Mouse (Mus musculus) CH12.LX (cell line): ENCODE measurements around the gene Tekt5. TPM values are rescaled to one million over a fixed set of nuclear protein-coding genes. Genes with fewer than 3 reads are reported as not detected.

Experiments
- DNase-seq: peaks from one replicate; pipeline ENCODE4 v3.0.0-alpha.2; 2013; ENCODE audit errors: extremely low read depth
- H3K27ac ChIP-seq: 2 replicates; pipeline ENCODE4 v1.5.1; 2012; ENCODE audit warnings: low read depth, mild to moderate bottlenecking, control low read depth, moderate library complexity; ENCODE audit not compliant: insufficient read depth
- H3K27me3 ChIP-seq: replicated peaks from 2 replicates; pipeline ENCODE3; 2012; ENCODE audit warnings: inconsistent platforms
- H3K36me3 ChIP-seq, 2 experiments: replicated peaks in 1 of 2; 2 replicates each; pipeline versions ENCODE3 to v1.6.1; 2012; ENCODE audit warnings: inconsistent platforms in 1 of 2, low read length in 1 of 2, mild to moderate bottlenecking in 1 of 2, mixed read lengths in 1 of 2, moderate library complexity in 1 of 2; ENCODE audit not compliant: control insufficient read depth in 1 of 2, insufficient read depth in 1 of 2
- H3K4me1 ChIP-seq, 2 experiments: 2 replicates each; pipeline ENCODE4 v1.6.1; 2012; ENCODE audit warnings: inconsistent platforms in 1 of 2, moderate library complexity in 1 of 2; ENCODE audit not compliant: insufficient read depth in 2 of 2, control insufficient read depth in 1 of 2
- H3K4me2 ChIP-seq: 2 replicates; pipeline ENCODE4 v1.6.1; 2012; ENCODE audit warnings: low read depth, mild to moderate bottlenecking, control low read depth; ENCODE audit not compliant: poor library complexity, insufficient read depth, severe bottlenecking
- H3K4me3 ChIP-seq, 3 experiments: fragments of 150-350 bp in 1 of 3; sonication (generic) in 1 of 3; replicated peaks in 1 of 3; 2 replicates each; pipeline versions ENCODE3 to v1.5.1; 2011 to 2012; ENCODE audit warnings: low read depth in 2 of 3, low read length in 2 of 3, mild to moderate bottlenecking in 2 of 3, moderate library complexity in 2 of 3, control low read depth in 1 of 3, improper control_type of control experiment in 1 of 3, inconsistent platforms in 1 of 3, mixed read lengths in 1 of 3; ENCODE audit not compliant: poor library complexity in 1 of 3
- H3K79me2 ChIP-seq: replicated peaks from 2 replicates; pipeline ENCODE4 v1.6.1; 2012; ENCODE audit warnings: mild to moderate bottlenecking, moderate library complexity; ENCODE audit not compliant: control insufficient read depth, poor library complexity, insufficient read depth, severe bottlenecking; ENCODE audit errors: extremely low read depth
- H3K9ac ChIP-seq: 2 replicates; pipeline ENCODE4 v1.6.1; 2012; ENCODE audit warnings: low read depth, mild to moderate bottlenecking, control low read depth, moderate library complexity; ENCODE audit not compliant: insufficient read depth
- H3K9me3 ChIP-seq: replicated peaks from 2 replicates; pipeline ENCODE3; 2012; ENCODE audit warnings: low read length, inconsistent platforms, mixed read lengths
- CHD1 ChIP-seq: IDR thresholded peaks from 2 replicates; pipeline ENCODE4 v1.6.1; 2012; ENCODE audit warnings: low read depth, low read length, improper control_type of control experiment, inconsistent platforms
- CTCF ChIP-seq, 2 experiments: IDR thresholded peaks in 1 of 2; conservative IDR thresholded peaks in 1 of 2; 2 replicates each; pipeline ENCODE4 v1.5.1; 2011 to 2012; ENCODE audit warnings: low read depth in 2 of 2, low read length in 2 of 2, improper control_type of control experiment in 1 of 2, inconsistent platforms in 1 of 2, mild to moderate bottlenecking in 1 of 2, moderate library complexity in 1 of 2
- MAZ ChIP-seq: IDR thresholded peaks from 2 replicates; pipeline ENCODE4 v1.6.1; 2012; ENCODE audit warnings: low read depth, mild to moderate bottlenecking, inconsistent platforms, low read length, improper control_type of control experiment, moderate library complexity
- MEF2A ChIP-seq: IDR thresholded peaks from 2 replicates; pipeline ENCODE4 v1.6.1; 2014; ENCODE audit warnings: low read depth, mild to moderate bottlenecking, inconsistent platforms, low read length, improper control_type of control experiment, borderline replicate concordance
- NELFE ChIP-seq: IDR thresholded peaks from 2 replicates; pipeline ENCODE4 v1.6.1; 2011; ENCODE audit warnings: low read depth, low read length, improper control_type of control experiment
- POLR2A ChIP-seq: IDR thresholded peaks from 2 replicates; pipeline ENCODE4 v1.6.1; 2011; ENCODE audit warnings: low read depth, mild to moderate bottlenecking, improper control_type of control experiment, low read length
- POLR2AphosphoS2 ChIP-seq: IDR thresholded peaks from 2 replicates; pipeline ENCODE4 v1.6.1; 2011; ENCODE audit warnings: low read depth, low read length, improper control_type of control experiment
- RCOR1 ChIP-seq: conservative IDR thresholded peaks from 2 replicates; pipeline ENCODE4 v1.6.1; 2012; ENCODE audit warnings: low read depth, mild to moderate bottlenecking, inconsistent platforms, low read length, improper control_type of control experiment
- TCF12 ChIP-seq: IDR thresholded peaks from 2 replicates; pipeline ENCODE4 v1.6.1; 2014; ENCODE audit warnings: low read depth, mild to moderate bottlenecking, inconsistent platforms, low read length, improper control_type of control experiment
- USF1 ChIP-seq: IDR thresholded peaks from 2 replicates; pipeline ENCODE4 v1.6.1; 2014; ENCODE audit warnings: low read depth, mild to moderate bottlenecking, inconsistent platforms, low read length, improper control_type of control experiment
- ZKSCAN1 ChIP-seq: IDR thresholded peaks from 2 replicates; pipeline ENCODE4 v1.6.1; 2012; ENCODE audit warnings: low read depth, inconsistent platforms, low read length, improper control_type of control experiment, borderline replicate concordance
- ZMIZ1 ChIP-seq: IDR thresholded peaks from 2 replicates; pipeline ENCODE4 v1.6.1; 2012; ENCODE audit warnings: low read depth, mild to moderate bottlenecking, inconsistent platforms, low read length, improper control_type of control experiment
- dilution Hi-C: fragments of 300-500 bp; cut with MboI; formaldehyde crosslinking; loops from 2 replicates; pipeline ENCODE4 v1.14.3; 2020; ENCODE audit warnings: low sequenced_read_pairs; ENCODE audit not compliant: extremely low pct_unique_long_range_greater_than_20kb, extremely low pct_ligation_motif_present
- in situ Hi-C: fragments of 300-500 bp; cut with MboI; formaldehyde crosslinking; loops from 3 replicates; pipeline ENCODE4 v1.14.3; 2019; ENCODE audit warnings: low sequenced_read_pairs, low pct_ligation_motif_present, low pct_unique_long_range_greater_than_20kb, mixed read lengths
- polyA plus RNA-seq: library from polyadenylated mRNA; unstranded; fragments of >175 nt; gene quantifications from 2 replicates; pipeline ENCODE4 v1.2.1, GENCODE M21; 2012; ENCODE audit warnings: low read depth; ENCODE audit not compliant: insufficient read length
- total RNA-seq, 2 experiments: library from RNA; depleted of rRNA; stranded (reverse); fragments of 300-350 nt in 1 of 2; fragments of >200 nt in 1 of 2; gene quantifications; 2 replicates each; pipeline ENCODE4 v1.2.3; 2012 to 2014

The Tekt5 gene
- total and polyA plus RNA-seq, 3 experiments, result 0.17 TPM; not detected in 2

DNA sequence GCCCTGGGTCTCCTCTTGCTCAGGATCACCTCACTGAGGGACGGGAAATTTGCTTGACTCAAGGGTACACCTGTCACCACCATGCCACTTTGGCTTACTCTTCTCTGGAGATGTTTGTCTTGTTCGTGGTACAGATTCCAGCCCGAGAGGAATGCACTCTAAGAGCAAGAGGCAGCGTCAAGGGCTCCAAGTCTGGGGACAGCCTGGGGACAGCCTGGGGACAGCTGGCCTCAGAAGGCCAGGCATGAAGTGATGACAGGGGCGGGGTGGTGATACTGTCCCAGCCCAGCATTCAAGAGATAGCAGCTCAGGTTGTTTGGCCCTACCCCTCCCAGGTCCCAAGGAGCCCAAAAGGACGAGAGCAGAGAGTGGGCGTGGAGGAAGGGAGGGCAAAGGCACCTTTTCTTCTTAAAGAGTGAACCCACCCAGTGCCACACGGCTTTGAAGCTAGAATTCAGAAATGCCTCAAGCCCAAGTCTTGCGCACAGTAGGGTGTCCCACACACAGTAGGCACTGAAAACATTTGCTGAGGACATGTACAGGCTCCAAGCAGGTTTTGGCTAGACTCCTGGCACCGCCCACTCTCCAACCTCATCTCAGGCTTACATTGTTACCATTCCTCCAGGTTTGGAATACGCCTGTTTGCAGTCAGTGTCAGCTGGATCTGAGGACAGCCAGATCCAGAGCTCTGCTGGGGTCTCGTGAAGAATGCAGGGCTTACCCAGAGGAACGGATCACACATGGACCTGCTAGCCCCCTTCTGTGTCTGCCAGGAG lies 57.7 kb downstream of the Tekt5 start:
- H3K27me3 ChIP-seq, result peaks cover 13% of the 10 kb centered on the region
- no peak overlapping the region for H3K27ac ChIP-seq
- no peak overlapping the region for H3K9ac ChIP-seq
- no peak overlapping the region for H3K4me3 ChIP-seq
- H3K36me3 ChIP-seq, result no peaks in the 10 kb centered on the region
- in situ Hi-C loops (no loop called here), dilution Hi-C loops (no loop called here)
- H3K79me2 ChIP-seq, result no peaks in the 10 kb centered on the region
- DNase-seq, result no peak
- peaks cover 7% of the 10 kb centered on the region for H3K9me3 ChIP-seq
- no peaks in the 10 kb centered on the region for H3K4me1 ChIP-seq
- TF ChIP-seq ZKSCAN1 (peak; percentile 65), MEF2A (no peak)
- H3K4me2 ChIP-seq, result no peak overlapping the region

DNA sequence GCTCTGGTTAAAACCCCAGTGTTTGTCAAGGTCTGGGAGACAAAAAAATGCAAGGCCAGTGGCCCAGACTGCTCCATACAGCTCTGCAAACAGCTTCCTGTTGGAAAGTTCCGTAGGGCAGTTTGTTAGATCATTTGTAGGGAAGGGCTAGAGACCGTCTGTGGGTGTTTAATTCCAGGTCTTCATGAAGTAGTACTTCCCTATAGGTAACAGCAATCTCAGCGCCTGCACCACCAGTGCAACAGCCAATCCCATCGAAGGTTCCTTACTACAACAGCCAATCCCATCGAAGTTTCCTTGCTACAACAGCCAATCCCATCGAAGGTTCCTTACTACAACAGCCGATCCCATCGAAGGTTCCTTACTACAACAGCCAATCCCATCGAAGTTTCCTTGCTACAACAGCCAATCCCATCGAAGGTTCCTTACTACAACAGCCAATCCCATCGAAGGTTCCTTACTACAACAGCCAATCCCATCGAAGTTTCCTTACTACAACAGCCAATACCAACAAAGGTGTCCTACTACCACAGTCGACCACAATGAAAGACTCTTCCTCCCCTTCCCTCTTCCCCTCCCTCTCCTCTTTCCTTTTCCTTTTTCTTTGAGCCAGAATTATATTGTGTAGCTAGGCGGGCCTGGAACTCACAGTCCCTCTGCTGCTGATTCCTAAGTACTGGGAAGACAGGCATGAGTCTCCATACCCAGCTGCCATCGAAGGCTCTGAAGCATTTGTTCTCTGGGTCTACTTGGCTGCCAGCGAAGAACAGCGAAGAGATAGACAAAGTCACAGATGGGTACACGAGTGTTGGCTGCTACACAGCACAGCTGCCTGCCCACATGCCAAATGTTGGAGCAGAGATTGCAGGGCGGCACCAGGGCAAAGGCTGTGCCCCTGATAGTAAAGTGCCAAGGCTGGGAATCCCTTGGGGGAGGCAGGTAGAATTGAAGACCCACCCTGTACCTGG lies 58.6 kb downstream of the Tekt5 start:
- in situ Hi-C loops, result no loop called here
- no peak for TF ChIP-seq RCOR1
- no peak for TF ChIP-seq CHD1
- TF ChIP-seq ZKSCAN1, result no peak
- no peak for TF ChIP-seq CTCF (conservative IDR thresholded peaks at IDR 0.05 in 1 of 2, IDR thresholded peaks at IDR 0.05 in 1 of 2; ENCODE audit: low read depth in 2 of 2, low read length in 2 of 2)
- TF ChIP-seq POLR2AphosphoS2, result no peak
- no peak for TF ChIP-seq POLR2A
- TF ChIP-seq ZMIZ1, result no peak
- TF ChIP-seq MAZ, result no peak
- no peak for TF ChIP-seq NELFE
- Histone ChIP-seq H3K4me3 (no peak overlapping the region), H3K9ac (no peak overlapping the region), H3K27me3 (peaks cover 13% of the 10 kb centered on the region), H3K4me1 (no peaks in the 10 kb centered on the region), H3K27ac (no peak overlapping the region), H3K36me3 (no peaks in the 10 kb centered on the region), H3K9me3 (peaks cover 7% of the 10 kb centered on the region), H3K4me2 (no peak overlapping the region), H3K79me2 (no peaks in the 10 kb centered on the region)
- dilution Hi-C loops, result no loop called here
- no peak for DNase-seq

DNA sequence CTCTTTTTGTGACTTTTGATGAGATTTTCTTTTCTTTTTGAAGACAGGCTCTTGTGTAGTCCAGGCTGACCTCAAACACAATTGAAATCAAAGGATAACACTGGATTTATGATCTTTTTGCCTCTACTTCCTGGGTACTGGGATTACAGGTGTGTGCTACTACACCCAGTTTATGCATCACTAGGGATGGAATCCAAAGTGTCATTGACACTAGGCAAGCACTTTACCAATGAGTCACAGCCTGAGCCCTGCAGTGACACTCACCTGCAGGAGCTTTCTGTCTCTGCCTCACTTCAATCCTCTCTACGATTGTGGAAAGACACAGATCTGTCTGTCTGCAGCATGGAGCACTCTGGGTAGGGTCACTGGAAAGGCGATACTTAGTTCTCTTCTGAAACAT lies 59.3 kb downstream of the Tekt5 start:
- H3K4me2 ChIP-seq, result no peak overlapping the region
- H3K79me2 ChIP-seq, result no peaks in the 10 kb centered on the region
- H3K9me3 ChIP-seq, result peaks cover 7% of the 10 kb centered on the region
- DNase-seq, result no peak
- no peak overlapping the region for H3K27ac ChIP-seq
- no peak for TF ChIP-seq USF1
- TF ChIP-seq MAZ, result no peak
- TF ChIP-seq TCF12, result no peak
- TF ChIP-seq POLR2A, result no peak
- in situ Hi-C loops (no loop called here), dilution Hi-C loops (no loop called here)
- H3K36me3 ChIP-seq, result no peaks in the 10 kb centered on the region
- H3K27me3 ChIP-seq, result peaks cover 10% of the 10 kb centered on the region
- no peak overlapping the region for H3K4me3 ChIP-seq
- no peak overlapping the region for H3K9ac ChIP-seq
- peaks cover 3 to 5% of the 10 kb centered on the region in 2 experiments for H3K4me1 ChIP-seq
